Mouse (Mus musculus) G1E (cell line): Measurements from ENCODE around the gene Mydgf.

ENCODE experiments used
- CTCF ChIP-seq: IDR thresholded peaks from 2 replicates; pipeline ENCODE4 v1.5.1; 2012; ENCODE audit warnings: low read depth, low read length, inconsistent platforms, mixed read lengths
- GATA1 ChIP-seq: IDR thresholded peaks from 2 replicates; pipeline ENCODE4 v1.6.1; 2012; ENCODE audit warnings: borderline replicate concordance, low read length, inconsistent platforms, mixed read lengths
- TAL1 ChIP-seq: conservative IDR thresholded peaks from 2 replicates; pipeline ENCODE4 v1.6.1; 2012; ENCODE audit warnings: low read depth, low read length, inconsistent platforms, mixed read lengths

DNA sequence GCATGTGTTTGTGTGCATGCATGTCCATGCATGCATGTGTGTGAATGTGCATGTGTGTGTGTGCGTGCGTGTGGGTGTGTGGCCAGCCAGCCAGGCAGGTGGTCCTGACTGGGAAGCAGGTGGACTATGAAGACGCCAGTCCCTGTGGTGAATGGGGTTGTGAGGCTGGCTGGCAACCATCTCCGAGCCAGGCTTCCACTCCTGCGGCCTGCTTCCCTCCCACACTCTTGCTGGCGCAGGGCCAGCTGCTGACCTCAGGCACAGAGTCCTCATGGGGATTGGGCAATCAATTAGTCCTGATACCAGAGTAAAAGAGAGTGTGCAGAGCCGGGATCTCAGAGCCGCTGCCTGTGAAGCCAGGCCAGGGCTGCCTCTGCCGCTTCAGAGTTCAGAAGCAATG is 30.1 kb downstream of the Mydgf start:
- no peak for TF ChIP-seq CTCF
- no peak for TF ChIP-seq GATA1
- TF ChIP-seq TAL1, result no peak
